Mouse (Mus musculus): ENCODE results near the gene Rtel1.

Rtel1 gene

GRCm38 (mm10) chr2:181326098-181326497, 6.6 kb downstream of the Rtel1 start:
- no peak for DNase-seq (ENCODE audit: low read depth, low spot score)

GRCm38 (mm10) chr2:181332542-181332941, 13.0 kb downstream of the Rtel1 start:
- DNase-seq (ENCODE audit: low read depth, low spot score): no peak

DNA sequence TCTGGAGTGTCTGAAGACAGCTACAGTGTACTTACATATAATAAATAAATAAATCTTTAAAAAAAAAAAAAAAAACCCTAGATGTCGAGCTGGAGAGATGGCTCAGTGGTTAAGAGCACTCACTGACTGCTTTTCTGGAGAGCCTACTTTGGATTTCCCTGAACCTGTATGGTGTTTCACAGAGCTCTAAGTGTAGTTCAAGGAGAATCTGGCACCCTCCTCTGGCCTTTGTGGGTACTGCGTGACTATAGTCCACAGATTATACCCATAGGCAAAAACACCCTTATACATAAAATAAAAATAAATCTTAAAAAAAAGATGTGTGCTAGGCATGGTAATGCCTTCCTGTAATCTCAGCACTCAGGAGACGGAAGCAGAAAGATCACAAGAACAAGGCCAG, 14.5 kb downstream of the Rtel1 start:
- DNase-seq (ENCODE audit: low read depth, low spot score): peak; percentile 61

DNA sequence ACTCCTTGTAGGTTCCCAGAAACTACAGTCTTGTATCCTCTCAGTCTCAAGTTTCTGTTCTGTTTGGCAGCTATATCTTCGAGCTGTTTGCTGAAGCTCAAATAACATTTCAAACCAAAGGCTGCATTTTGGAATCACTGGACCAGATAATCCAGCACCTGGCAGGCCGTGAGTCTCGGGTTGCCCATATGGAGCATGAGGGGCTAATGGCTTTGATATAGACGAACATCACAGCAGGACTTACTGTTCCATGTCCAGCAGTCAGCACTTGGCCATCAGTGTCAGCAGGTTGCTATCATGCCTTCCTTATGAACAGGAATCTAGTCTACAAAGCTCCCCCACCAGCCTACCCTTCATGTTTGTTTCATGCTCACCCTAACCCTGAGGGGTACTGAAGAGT, 20.9 kb downstream of the Rtel1 start:
- DNase-seq (ENCODE audit: low read depth, low spot score): no peak

GRCm38 (mm10) chr2:181342766-181343165, 23.2 kb downstream of the Rtel1 start:
- no peak for DNase-seq (ENCODE audit: low read depth, low spot score)

GRCm38 (mm10) chr2:181356780-181357179, 37.2 kb downstream of the Rtel1 start:
- DNase-seq (ENCODE audit: low read depth, low spot score): no peak

- no peak for DNase-seq (ENCODE audit: low read depth, low spot score)
These were observed 44.4 kb downstream of the Rtel1 start for GRCm38 (mm10) chr2:181363946-181364345.

DNA sequence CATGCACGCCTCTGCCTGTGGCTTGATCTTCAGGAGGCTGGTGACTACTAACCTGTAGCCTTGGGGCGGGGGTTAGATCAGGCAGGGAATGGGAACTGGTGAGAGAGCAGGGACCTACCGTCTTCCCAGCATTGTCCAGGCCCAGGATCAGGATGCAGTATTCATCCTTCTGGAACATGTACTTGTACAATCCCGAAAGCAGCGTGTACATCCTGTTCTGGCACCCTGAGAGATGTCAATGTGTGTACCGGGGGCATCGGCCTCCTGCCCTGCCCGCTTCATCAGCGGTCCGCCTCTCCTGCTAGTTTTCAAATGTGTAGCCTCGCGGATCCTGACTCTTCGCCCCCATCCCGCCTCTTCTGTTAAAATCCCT, 44.9 kb downstream of the Rtel1 start:
- no peak for DNase-seq (ENCODE audit: low read depth, low spot score)

DNA sequence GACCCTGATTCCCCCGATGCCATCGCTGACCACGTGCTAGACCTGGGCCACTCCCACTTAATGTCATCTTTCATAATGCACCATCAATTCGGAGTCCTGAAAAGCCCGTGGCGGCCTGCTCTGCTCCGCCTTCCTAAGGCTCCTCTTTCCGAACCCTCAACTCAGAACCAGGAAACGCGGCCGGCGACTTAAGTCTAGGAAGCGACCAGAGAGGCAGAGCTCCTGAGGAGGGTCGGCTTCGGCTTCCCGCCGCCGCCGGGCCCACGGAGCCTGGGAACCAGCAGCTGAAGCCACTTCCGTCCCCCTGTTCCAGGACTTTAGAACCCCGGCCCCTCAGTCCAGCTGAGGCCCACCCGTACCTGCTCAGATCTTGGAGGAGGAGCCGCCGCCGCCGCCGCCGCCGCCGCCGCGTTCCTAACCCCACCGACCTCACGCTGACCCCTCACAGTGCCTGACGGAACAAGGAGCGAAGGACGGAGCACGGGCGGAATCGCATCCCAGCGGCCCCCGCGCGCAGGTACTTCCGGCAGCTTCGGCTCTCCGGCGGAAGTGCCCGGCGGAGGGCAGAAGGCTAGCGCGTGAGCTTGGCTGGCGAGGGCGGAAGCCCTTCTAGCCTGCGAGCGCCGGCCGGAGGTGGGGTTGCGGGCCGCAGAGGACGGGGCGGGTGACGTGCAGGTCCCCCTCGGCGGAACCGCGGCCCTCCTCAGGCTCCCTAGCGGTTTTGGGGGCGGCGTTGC, 45.5 kb downstream of the Rtel1 start, which contains the start of the genes Zgpat and Arfrp1:
Gene Zgpat, plus strand, starts transcription at position 69 of the 737 bp plus-strand sequence.
Gene Arfrp1, minus strand, starts transcription at position 545 of the 737 bp plus-strand sequence.
- DNase-seq (ENCODE audit: low read depth, low spot score): peak; percentile 81

- DNase-seq (ENCODE audit: low read depth, low spot score): no peak
These were observed 46.1 kb downstream of the Rtel1 start for GRCm38 (mm10) chr2:181365655-181366075.

GRCm38 (mm10) chr2:181370001-181370400, 50.5 kb downstream of the Rtel1 start:
- no peak for DNase-seq (ENCODE audit: low read depth, low spot score)

GRCm38 (mm10) chr2:181375787-181376186, 56.2 kb downstream of the Rtel1 start:
- DNase-seq (ENCODE audit: low read depth, low spot score): peak; percentile 24

GRCm38 (mm10) chr2:181377230-181377629, 57.7 kb downstream of the Rtel1 start:
- DNase-seq (ENCODE audit: low read depth, low spot score): no peak

DNA sequence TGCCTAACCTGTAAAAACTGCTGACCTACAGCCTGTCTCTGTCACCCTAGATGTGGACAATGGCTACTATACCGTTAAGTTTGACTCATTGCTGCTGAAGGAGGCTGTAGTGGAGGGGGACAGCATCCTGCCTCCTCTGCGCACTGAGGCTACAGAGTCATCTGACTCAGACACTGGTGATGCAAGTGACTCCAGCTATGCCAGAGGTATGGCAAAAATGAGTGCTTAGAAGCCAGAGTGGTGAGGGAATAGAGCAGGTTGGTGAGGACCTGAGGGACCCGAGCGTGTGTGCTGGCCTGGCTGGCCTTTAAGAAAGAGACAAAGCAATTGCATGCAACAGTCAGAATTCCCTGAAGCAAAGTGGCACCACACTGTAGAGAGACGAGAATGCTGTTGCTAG, 59.2 kb downstream of the Rtel1 start:
- DNase-seq (ENCODE audit: low read depth, low spot score): no peak

GRCm38 (mm10) chr2:181379778-181380177, 60.2 kb downstream of the Rtel1 start, which contains the start of gene Lime1:
Gene Lime1 (plus strand): TSS chr2:181380078.
- DNase-seq (ENCODE audit: low read depth, low spot score): no peak

DNA sequence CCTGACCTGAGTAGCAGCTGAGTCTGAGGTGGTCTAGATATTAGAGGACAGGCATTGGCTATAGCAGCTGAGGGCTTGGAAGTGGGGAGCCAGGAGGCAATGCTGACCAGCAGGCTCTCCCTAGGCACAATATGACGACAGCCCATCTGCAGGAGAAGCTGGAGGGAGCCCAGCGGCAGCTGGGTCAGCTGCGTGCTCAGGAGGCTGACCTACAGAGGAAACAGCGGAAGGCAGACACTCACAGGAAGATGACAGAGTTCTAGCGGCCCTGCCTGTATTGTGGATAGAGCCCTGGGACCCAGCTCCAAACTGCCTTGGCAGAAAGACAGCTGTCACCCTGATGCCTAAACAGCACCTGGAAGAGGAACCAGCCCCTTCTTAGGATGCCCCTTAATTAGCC, 60.7 kb downstream of the Rtel1 start:
- no peak for DNase-seq (ENCODE audit: low read depth, low spot score)

GRCm38 (mm10) chr2:181381107-181381506, 61.6 kb downstream of the Rtel1 start:
- no peak for DNase-seq (ENCODE audit: low read depth, low spot score)

- DNase-seq (ENCODE audit: low read depth, low spot score): no peak
These were observed 62.2 kb downstream of the Rtel1 start for GRCm38 (mm10) chr2:181381631-181382306.

- no peak for DNase-seq (ENCODE audit: low read depth, low spot score)
These were observed 64.9 kb downstream of the Rtel1 start for GRCm38 (mm10) chr2:181384463-181384862.

DNA sequence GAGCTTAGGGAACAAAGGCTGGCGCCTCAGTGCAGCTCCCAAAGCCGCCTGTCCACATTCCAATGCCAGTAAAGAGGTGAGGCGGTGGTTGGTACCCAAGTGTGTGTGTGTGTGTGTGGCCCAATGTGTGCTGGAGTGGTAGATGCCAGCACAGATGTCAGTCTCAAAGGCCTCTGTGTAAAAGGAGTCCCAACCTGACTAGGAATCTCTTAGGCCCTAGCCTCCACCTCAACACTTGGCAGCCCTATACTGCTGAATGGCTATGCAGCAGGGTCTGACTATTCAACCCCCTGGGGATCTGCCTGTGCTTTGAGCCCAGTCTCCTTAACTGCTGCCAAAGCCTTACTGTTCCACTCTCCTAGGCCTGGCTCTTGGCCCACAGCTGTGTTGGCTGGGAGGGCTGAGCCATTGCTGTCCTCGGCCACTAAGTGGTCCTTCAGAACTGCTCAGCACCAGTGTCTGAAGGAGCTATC, 65.4 kb downstream of the Rtel1 start:
- DNase-seq (ENCODE audit: low read depth, low spot score): no peak

DNA sequence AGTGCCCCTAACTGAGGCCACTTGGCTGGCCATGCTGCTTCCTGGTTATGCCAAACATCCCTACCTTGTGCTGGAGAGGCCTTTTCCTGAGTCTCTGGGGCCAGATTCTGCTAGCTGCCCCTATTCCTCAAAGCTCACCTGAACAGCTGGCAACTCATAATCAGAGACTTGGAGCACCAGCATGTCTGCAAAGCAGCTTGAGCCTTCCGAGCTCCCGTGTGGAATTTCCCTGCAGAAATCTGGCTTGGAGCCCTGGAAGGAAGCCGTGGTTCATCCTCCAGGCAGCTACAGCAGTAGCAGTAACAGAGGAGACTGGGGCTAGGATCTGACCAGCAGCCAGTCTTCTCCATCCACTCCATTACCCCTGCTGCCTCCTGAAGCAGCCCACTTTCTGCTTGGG, 66.3 kb downstream of the Rtel1 start:
- no peak for DNase-seq (ENCODE audit: low read depth, low spot score)

DNA sequence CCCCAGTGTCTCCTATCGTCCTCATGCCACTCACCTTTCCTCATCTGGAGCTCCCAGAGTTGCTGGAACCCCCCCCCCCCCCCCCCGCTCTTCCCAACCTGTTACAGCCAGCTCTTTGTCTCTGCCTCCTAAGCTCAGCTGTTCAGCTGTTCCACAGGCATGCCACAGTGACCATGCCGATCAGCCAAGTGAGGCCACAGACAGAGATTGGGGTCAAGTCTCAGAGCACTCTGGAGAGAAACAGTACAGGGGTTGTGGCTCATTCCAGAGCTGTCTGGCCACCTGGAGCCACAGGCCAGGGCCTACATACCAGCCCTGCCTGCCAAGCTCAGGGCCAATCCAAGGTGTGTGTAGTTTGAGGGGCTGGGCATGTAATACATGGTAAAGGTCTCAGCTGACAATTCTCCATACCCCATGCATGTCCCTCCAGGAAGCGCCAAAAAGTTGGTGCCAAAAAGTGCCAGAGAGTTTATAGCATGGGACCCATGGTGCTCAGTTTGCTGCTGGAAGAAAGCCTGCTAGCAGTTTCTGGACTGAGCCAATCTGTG, 67.2 kb downstream of the Rtel1 start:
- no peak for DNase-seq (ENCODE audit: low read depth, low spot score)

All from forelimb bud, embryonic 11.5 days (tissue).